Mouse (Mus musculus) gastrocnemius, postnatal 10 days (tissue): ENCODE measurements around the gene Gm45711. TPM values are rescaled to one million over a fixed set of nuclear protein-coding genes. Genes with fewer than 3 reads are reported as not detected.

Experiments
- DNase-seq: peaks from one replicate; pipeline ENCODE4 v3.0.0; 2021; ENCODE audit warnings: mixed read lengths
- total RNA-seq, 2 experiments: library from RNA; stranded (reverse); gene quantifications; 2 replicates each; pipeline ENCODE4 v1.2.3; 2021

Gene Gm45711
- total RNA-seq, 2 experiments from 2014 or later, result not detected

DNA sequence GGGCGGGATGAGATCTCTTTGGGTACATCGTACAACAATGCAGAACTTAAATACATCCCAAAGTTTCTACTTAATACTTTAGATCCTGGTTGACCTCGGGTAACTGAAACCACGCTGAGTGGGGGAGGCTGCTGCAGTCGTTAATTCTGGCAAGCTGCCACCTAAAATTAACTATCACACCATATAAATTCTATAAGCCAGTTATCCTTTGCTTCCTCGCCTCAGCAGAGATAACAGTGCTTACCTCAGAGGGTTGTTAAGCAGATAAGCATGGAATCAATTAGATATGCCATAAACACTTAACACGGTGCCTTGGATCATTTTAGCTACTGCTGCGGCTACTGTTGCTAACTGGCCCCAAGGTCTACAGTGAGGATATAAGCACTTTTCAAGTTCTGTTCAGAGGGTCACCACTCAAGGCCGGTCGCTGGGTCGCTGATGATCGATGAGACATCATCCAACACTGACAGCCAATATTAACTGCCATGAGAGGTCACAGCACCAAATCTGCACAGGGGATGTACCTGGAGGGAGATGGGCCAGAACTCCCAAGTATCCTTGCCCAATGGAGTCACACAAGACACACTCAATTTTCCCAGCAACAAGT is 67.7 kb downstream of the Gm45711 start:
- DNase-seq, result no peak

DNA sequence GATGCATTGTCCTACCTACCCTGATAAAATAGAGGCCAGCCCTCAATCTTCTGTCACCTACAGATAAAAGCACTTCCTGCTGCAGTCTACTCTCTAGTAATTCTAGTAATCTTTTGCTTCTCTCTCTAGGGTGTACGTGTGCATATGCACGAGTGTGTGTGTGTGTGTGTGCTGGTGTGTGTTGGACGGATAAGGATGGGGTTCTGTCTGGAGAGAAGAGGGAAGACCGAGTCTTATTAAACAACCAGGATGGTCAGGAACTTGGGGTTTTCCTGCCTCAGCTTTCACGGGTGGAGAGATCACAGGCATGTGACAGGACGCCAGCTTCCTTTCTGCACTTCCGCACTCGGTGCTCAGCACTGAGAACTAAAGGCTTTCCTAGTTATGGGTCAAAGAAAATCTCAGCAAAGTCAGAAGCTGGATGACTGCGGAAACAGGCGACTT is 70.4 kb downstream of the Gm45711 start:
- no peak for DNase-seq

DNA sequence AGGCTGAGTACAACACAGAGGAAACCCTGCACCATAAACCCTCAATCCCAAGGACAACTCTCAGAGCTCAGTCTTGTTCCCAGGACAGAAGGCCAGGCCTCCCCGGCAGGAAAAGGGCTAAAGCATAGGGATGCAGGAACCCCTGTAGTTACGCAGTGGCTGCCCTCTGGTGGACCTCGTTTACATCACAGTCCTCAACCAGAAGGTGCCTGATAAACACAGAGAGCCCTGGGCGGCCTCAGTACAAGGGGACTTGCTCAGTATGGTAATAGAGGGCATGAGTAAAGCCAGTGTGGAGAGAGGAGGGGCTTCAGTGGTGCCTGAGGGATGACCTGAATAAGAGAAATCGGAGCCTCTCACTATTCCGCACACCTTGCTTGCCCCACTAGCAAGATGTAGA is 75.3 kb downstream of the Gm45711 start:
- no peak for DNase-seq

DNA sequence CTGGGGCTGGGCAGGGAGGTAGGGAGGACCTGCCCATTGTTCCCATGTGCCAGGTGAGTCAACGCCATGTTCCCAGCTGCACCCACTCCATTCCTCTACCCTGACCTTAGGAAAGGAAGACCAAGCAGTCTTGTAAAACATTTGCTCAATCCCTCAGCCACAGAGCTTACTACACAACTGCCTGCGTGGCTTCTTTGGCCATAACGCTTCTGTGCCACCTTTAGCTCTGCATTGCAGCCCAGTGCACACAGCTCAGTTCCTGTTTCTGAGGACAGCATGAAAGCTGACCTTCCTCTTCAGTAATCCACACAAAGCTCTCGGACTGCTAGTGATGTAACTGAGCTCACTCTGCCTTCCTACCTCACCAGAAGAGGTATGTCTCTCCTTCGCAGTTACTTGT is 77.0 kb downstream of the Gm45711 start:
- no peak for DNase-seq

DNA sequence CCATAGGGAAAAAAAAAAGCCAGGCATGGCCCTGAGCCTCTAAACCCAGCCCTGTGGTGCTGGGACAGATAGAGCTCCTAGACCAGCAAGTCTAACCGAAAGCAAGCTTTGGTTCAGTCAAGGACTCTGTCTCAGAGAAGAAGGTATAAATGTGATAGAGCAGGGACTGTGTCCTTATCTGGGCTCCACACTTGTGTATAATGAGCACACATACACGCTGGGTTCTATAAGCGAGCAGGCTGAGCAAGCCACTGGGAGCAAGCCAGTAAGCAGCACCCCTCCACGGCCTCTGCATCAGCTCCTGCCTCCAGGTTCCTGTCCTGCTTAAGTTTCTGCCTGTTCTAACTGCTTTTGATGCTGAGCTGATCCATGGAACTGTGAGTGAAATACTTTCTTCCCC is 77.8 kb downstream of the Gm45711 start:
- DNase-seq, result no peak

Other genes with a start within 250 kb of the Gm45711 start
- gene Cdh5, start 208.5 kb downstream of the Gm45711 start, total RNA-seq, result 100 to 1,000 TPM; 145 to 168 TPM
- 1 to 10 TPM; 1.0 to 1.4 TPM for gene Bean1, start 139.6 kb downstream of the Gm45711 start, total RNA-seq
- 1 to 10 TPM; 5.6 to 7.6 TPM for gene Tk2, start 61.5 kb downstream of the Gm45711 start, total RNA-seq
- gene Cklf, start 59.2 kb downstream of the Gm45711 start, total RNA-seq, result 10 to 100 TPM in 1 of 2 experiments, 1 to 10 TPM in 1; 6.6 to 10.1 TPM
- gene Cmtm2a, start 16.9 kb downstream of the Gm45711 start, total RNA-seq, result not detected
- not detected for gene Cmtm1, start 64 bp upstream of the Gm45711 start, total RNA-seq
- not detected for gene Gm11020, start 11.5 kb upstream of the Gm45711 start, total RNA-seq
- not detected for gene Cmtm2b, start 12.1 kb upstream of the Gm45711 start, total RNA-seq
- 10 to 100 TPM; 27.4 to 38.9 TPM for gene Cmtm3, start 29.3 kb upstream of the Gm45711 start, total RNA-seq
- gene Cmtm4, start 85.7 kb upstream of the Gm45711 start, total RNA-seq, result 1 to 10 TPM; 6.3 to 7.6 TPM
- gene Dync1li2, start 133.0 kb upstream of the Gm45711 start, total RNA-seq, result 100 to 1,000 TPM; 101 to 112 TPM
- not detected for gene Terb1, start 199.8 kb upstream of the Gm45711 start, total RNA-seq
- 10 to 100 TPM; 27.0 to 27.4 TPM for gene Nae1, start 224.6 kb upstream of the Gm45711 start, total RNA-seq
- 1 to 10 TPM in 1 of 2 experiments, under 1 TPM in 1; 0.56 to 1.6 TPM for gene Car7, start 224.6 kb upstream of the Gm45711 start, total RNA-seq